Mouse (Mus musculus): ENCODE measurements around the gene Cybrd1.

Gene Cybrd1

DNA sequence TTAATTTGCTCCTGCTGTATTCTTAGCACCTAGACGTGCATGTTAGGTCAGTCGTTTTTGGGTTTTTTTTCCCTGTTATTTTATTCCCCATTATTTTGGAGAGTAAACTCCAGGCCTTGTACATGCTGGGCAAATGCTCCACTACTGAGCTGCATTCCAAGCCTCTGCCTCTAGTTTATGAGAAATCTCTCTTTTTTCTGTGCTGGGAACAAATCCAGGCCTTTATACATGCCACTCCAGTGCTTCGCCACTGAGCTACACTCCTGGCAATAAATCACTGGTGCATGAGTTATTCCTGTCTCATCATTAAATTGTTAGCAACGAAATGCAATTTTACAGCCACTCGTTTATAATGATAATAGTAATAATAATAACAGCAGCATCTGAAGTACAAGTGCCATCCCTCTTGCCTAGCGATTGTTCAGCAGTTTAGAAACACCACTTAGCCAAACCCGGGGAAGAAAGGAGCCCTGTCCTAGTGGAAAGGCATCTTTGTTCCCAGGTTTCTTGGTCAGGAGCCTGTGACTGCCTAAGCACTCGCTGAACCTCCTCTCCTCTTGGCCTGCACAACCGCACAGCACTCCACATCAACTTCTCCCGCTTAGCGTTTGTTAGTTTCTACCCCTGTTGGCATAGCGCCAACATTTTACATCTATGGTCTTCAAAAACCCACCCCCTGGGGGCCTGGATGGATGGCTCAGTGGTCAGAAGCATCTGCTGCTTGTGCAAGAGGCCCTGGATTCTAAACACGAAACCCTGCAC, 4.7 kb downstream of the Cybrd1 start:
- DNase-seq (ENCODE audit: extremely low read depth, low read depth) = no peak

- no peak for DNase-seq (ENCODE audit: extremely low read depth, low read depth)
Observed at GRCm38 (mm10) chr2:71123591-71123990, 5.9 kb downstream of the Cybrd1 start.

GRCm38 (mm10) chr2:71127779-71128534, 10.2 kb downstream of the Cybrd1 start:
- no peak for DNase-seq (ENCODE audit: extremely low read depth, low read depth)

DNA sequence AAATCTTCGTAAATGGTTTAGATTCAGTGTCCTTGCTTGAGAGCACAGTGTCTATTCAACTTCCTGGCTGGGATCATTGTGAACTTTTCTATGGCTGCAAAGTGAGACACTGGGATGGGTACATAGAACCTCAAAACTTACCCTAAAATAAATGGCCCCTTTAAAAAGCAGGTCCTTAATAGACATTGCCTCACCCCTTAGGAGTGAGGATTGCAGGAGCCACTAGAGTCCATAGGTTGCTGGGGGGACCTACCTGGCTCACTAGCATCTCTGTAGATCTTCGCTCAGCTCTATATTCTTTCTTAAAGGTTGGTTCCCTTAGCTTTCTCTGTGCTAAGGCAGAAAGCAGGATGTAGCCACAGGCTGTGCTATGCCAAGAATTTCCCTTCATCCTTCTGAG, 12.6 kb downstream of the Cybrd1 start:
- no peak for DNase-seq (ENCODE audit: extremely low read depth, low read depth)

DNA sequence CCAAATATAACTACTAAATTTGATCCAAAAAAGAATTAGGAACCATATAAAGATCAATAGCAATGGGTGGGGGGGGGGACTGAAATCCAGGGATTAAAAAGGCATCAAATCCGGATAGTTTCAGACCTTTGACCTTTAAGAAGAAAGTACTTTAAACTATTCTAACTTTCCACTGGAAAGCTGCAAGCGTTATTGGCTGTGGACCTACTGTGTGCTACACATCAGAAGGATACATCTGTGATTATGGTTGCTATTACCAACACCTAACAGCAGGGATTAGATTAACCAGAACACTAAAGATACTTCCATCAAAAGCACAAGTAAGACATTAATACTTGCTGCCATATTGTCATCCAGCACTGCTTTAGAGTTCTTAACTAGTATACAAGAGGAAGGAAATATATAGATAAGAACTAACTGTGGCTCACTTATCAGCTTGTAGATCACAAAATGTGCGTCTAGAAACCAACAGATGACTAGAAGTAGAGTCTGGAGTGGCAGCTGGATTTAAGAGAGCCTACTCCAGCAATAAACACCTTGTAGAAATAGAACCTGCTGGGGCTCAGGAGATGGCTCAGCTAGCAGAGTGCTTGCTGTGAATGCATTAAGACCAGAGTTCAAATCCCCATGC, 14.3 kb downstream of the Cybrd1 start:
- no peak for DNase-seq (ENCODE audit: extremely low read depth, low read depth)

GRCm38 (mm10) chr2:71134041-71134505, 16.4 kb downstream of the Cybrd1 start:
- peak; percentile 80 for DNase-seq (ENCODE audit: extremely low read depth, low read depth)

GRCm38 (mm10) chr2:71134836-71135235, 17.1 kb downstream of the Cybrd1 start:
- DNase-seq (ENCODE audit: extremely low read depth, low read depth) = peak; percentile 63

- DNase-seq (ENCODE audit: extremely low read depth, low read depth) = no peak
Observed at GRCm38 (mm10) chr2:71140622-71141021, 22.9 kb downstream of the Cybrd1 start.

- no peak for DNase-seq (ENCODE audit: extremely low read depth, low read depth)
Observed at GRCm38 (mm10) chr2:71142410-71142809, 24.7 kb downstream of the Cybrd1 start.

GRCm38 (mm10) chr2:71145853-71146252, 28.1 kb downstream of the Cybrd1 start:
- DNase-seq (ENCODE audit: extremely low read depth, low read depth) = no peak

- no peak for DNase-seq (ENCODE audit: extremely low read depth, low read depth)
Observed at GRCm38 (mm10) chr2:71146266-71146665, 28.5 kb downstream of the Cybrd1 start.

DNA sequence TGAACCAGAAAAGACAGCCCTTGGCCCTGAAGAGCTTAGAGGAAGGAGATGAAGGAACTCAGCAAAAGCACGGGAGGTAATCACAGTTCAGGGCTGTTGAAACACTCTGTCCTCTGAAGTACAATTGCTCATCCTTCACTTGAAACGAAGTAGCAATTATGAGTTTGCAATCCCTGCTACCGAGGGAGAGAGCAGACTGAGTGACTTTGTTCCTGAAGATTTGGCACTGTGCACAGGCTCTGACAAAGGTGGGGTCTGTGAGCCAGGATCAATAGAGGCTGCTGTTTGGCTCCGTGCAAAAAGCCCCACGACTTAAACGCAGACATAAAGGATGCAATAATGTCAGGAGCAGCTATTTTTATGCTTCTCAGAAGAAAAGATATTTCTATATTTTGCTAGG, 30.1 kb downstream of the Cybrd1 start:
- DNase-seq (ENCODE audit: extremely low read depth, low read depth) = no peak

DNA sequence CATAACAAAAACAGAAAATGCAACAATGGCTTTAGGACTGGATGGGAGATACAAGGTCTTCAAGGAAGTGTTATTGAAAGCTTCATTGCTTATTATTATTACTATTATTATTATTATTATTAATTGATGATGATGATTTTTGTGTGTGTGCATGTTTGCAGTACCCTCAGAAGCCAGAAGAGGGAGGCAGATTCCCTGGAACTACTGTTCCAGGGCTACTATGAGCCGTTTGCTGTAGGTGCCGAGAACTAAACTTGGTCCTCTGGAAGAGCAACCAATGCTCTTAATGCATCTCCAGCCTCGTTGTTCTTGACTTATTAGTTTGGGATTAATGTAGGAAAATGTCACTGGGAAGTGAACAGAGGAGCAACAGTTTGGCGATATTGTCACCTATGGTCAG, 34.4 kb downstream of the Cybrd1 start:
- no peak for DNase-seq (ENCODE audit: extremely low read depth, low read depth)

DNA sequence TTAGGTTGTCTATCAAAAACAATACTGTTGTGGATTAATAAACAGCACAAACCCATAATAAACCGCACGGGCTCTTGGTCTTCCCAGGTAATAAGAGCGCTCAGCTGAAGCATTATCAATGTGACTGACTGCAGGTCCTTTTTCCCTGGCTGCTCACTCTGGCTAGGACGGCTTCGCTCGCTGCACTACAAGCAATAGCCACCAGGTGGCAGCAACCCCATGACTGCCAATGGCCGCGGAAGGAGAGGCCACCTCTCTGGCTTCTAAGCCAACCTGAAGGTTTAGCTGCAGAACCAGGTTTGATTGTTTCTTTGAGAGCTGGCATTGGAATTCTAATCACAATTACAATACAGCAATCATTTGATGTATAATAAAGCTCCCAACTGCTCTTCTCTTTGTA, 37.8 kb downstream of the Cybrd1 start:
- peak; percentile 33 for DNase-seq (ENCODE audit: extremely low read depth, low read depth)

DNA sequence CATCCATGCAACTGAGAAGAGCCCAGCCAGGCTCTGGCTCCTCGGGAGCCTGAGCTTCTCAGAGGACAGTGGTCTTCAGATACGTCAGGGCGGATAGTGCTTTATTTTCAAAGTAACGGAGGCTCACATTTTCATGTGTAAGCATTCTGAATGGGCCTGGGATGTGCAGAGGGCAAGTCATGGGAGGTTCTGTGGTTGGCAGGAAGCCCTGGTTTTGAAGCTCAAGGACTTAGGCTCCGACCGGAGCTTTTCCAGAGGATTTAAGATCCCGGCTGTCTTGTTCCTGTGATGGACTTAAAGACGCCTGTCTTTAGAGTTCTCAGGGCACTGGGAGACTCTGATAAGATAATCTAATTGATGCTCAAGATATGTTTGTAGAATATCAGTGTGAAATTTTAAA, 38.7 kb downstream of the Cybrd1 start:
- no peak for DNase-seq (ENCODE audit: extremely low read depth, low read depth)

DNA sequence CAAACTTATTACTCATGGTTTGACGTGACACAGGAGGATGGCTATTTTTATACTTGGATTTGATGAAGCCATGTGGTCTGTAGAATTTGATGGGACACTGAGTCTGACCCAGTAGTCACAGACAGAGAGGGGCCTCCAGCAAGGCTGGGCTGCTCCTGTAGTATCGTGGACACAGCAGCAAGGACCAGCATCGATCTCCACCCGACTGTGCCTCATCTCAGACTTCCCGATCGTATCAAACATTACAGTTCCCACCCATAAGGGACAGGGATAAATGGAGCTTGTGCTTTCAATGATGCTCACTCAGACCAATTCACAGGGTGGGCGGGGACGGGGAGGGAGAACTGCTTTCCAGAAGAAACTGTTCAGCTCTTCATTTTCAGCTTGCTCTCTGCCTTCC, 40.2 kb downstream of the Cybrd1 start:
- DNase-seq (ENCODE audit: extremely low read depth, low read depth) = no peak

GRCm38 (mm10) chr2:71159576-71160306, 42.0 kb downstream of the Cybrd1 start:
- DNase-seq (ENCODE audit: extremely low read depth, low read depth) = no peak

DNA sequence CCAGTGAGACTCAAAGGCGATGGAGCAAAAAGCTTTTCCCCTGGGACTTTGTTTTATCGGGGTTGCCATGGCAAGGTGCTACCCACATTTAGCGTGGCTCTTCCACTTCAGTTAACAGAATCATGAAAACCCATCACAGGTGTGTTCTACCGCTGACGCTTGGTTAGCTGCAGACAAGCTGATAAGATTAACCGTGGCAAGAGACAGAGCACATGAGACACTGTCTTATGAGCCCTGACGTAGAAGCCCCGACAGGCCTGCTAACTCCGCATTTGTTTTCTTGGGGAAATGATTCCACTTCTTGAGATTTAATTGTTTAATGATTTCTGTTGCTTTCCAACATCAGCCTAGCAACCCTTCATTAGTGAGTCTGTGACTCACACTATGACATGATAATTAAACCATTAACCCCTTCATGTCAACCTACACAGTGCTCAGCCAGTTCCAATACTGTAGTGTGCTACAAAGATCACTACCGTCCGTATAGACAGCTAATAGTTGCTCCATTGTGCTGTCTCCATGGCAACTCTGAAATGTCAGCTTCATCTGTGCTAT, 42.7 kb downstream of the Cybrd1 start:
- no peak for DNase-seq (ENCODE audit: extremely low read depth, low read depth)

DNA sequence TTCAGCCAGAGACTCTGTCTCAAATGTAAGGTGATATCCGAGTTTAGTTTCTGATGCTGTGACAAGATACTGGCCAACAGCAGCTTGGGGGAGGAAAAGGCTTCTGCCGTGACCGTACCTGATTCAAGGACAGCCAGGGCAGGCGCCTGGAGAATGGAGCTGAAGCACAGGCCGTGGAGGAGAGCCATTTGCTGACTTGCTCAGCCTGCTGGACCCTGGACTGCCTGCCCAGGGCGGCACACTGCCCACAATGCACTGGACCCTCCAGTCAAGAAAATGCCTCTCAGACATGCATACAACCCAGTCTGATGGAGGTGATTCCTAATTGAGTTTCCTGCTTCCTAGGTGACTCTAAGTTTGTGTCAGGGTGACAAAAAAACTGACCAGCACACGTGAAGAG, 43.8 kb downstream of the Cybrd1 start:
- DNase-seq (ENCODE audit: extremely low read depth, low read depth) = no peak

DNA sequence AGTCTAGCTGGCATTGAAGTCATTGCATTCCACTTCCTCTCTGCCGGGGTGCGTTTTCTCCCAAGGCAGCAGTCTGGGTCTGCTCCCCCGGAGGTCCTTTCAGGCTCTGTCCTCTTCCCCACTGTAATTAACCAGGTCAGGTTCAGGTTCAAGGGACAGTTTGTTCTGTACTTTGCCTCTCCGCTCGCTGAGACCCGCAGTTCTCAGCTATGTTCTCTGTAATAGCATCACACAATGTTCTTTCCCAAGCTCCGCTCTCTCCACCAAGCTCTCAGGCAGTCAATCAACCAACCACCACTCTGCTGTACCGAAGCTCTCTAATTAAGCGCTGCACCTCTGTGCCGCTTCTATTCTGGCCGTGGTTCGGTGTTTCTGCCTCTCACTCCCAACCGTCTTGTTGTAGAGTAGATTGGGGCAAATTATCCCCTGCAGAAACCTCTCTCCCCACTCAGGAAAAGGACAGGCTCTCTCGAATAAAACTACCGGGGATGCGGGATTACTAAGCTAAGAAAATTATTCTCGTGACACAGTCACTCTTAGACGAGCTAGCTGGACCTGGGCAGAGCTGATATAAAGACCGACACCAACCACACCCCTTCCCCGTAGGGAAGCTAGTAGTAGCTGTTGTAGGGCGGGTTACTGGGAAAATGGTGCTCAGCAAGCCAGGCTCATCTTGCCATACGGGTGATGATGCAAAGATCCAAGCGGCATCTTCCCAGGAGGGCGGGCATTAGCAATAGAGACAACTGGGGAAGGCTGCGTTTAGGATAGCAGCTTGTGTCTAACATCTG, 45.3 kb downstream of the Cybrd1 start:
- peak; percentile 51 for DNase-seq (ENCODE audit: extremely low read depth, low read depth)
